Mouse (Mus musculus) olfactory bulb, adult 2 months (tissue): ENCODE measurements around the gene Eif5b.

ENCODE experiments used
- CTCF ChIP-seq: fragments of 200-500 bp; IDR thresholded peaks from 2 replicates; pipeline ENCODE4 v1.5.1; 2012; ENCODE audit warnings: low read depth, mild to moderate bottlenecking, low read length, moderate library complexity; ENCODE audit not compliant: insufficient read depth
- POLR2A ChIP-seq: fragments of 200-500 bp; IDR thresholded peaks from 2 replicates; pipeline ENCODE4 v1.6.1; 2012; ENCODE audit warnings: mild to moderate bottlenecking, low read depth, low read length, moderate library complexity; ENCODE audit not compliant: insufficient read depth

DNA sequence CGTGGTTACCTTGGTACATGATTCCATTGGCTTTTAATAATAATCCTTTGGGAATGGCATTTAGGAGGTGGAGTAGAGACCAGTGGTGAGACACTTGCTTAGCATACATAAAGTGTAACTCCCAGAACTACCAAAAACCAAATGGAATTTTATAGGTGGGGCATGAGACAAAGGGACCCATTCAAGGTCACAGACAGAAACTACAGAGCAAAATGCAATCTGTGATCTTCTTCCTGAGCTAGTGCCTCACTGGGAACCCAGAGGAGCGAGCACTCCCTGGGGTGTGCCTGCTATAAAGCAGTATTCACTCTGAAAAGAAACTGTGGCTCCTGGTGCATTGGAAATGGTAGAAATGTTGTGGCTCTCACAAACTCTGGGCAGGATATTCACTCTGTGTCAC lies 48.9 kb upstream of the Eif5b start:
- TF ChIP-seq CTCF = no peak
- TF ChIP-seq POLR2A = no peak
